Mouse (Mus musculus) A20 (cell line): ENCODE data around the gene 4932438H23Rik.

Experiments
- DNase-seq: peaks from one replicate; pipeline ENCODE4 v3.0.0-alpha.2; 2011; ENCODE audit warnings: low read depth, low spot score

Gene 4932438H23Rik

GRCm38 (mm10) chr16:91095022-91095421 is at the start of gene 4932438H23Rik:
TSS of gene 4932438H23Rik (minus strand) at chr16:91095122.
- no peak for DNase-seq

GRCm38 (mm10) chr16:91140991-91141630 is 46.2 kb upstream of the 4932438H23Rik start:
- no peak for DNase-seq

GRCm38 (mm10) chr16:91140457-91140856 is 45.5 kb upstream of the 4932438H23Rik start:
- DNase-seq, result no peak

GRCm38 (mm10) chr16:91140056-91140455 is 45.1 kb upstream of the 4932438H23Rik start:
- no peak for DNase-seq

GRCm38 (mm10) chr16:91139481-91139880 is 44.6 kb upstream of the 4932438H23Rik start:
- no peak for DNase-seq

- DNase-seq, result no peak
Measured at GRCm38 (mm10) chr16:91138736-91139135, 43.8 kb upstream of the 4932438H23Rik start.

- no peak for DNase-seq
Measured at GRCm38 (mm10) chr16:91138151-91138550, 43.2 kb upstream of the 4932438H23Rik start.

GRCm38 (mm10) chr16:91136607-91137006 is 41.7 kb upstream of the 4932438H23Rik start:
- DNase-seq, result no peak

- DNase-seq, result no peak
Measured at GRCm38 (mm10) chr16:91129916-91130315, 35.0 kb upstream of the 4932438H23Rik start.

GRCm38 (mm10) chr16:91128431-91128830 is 33.5 kb upstream of the 4932438H23Rik start:
- DNase-seq, result no peak

GRCm38 (mm10) chr16:91126734-91127524 is 32.0 kb upstream of the 4932438H23Rik start:
- DNase-seq, result no peak

- no peak for DNase-seq
Measured at GRCm38 (mm10) chr16:91124256-91124655, 29.3 kb upstream of the 4932438H23Rik start.

GRCm38 (mm10) chr16:91123821-91124220 is 28.9 kb upstream of the 4932438H23Rik start:
- peak; percentile 25 for DNase-seq

GRCm38 (mm10) chr16:91119879-91120278 is 25.0 kb upstream of the 4932438H23Rik start:
- no peak for DNase-seq

GRCm38 (mm10) chr16:91116696-91117095 is 21.8 kb upstream of the 4932438H23Rik start:
- DNase-seq, result no peak

- no peak for DNase-seq
Measured at GRCm38 (mm10) chr16:91116006-91116405, 21.1 kb upstream of the 4932438H23Rik start.

- no peak for DNase-seq
Measured at GRCm38 (mm10) chr16:91110999-91111535, 16.1 kb upstream of the 4932438H23Rik start.

GRCm38 (mm10) chr16:91107608-91108007 is 12.7 kb upstream of the 4932438H23Rik start:
- no peak for DNase-seq

- DNase-seq, result no peak
Measured at GRCm38 (mm10) chr16:91105481-91106051, 10.6 kb upstream of the 4932438H23Rik start.

- no peak for DNase-seq
Measured at GRCm38 (mm10) chr16:91104821-91105480, 10.0 kb upstream of the 4932438H23Rik start.

- DNase-seq, result no peak
Measured at GRCm38 (mm10) chr16:91103386-91103785, 8.5 kb upstream of the 4932438H23Rik start.

GRCm38 (mm10) chr16:91100484-91100883 is 5.6 kb upstream of the 4932438H23Rik start:
- no peak for DNase-seq
